Mouse (Mus musculus) macrophage (primary cell): Measurements from ENCODE around the gene Vps50. TPM values are rescaled to one million over a fixed set of nuclear protein-coding genes. Genes with fewer than 3 reads are reported as not detected.
"Not testable (repeated sequence)": the region's sequence is repeated elsewhere in the genome, so short reads cannot be mapped to it uniquely, and the experiment has no call there.

Source experiments
- H3K27ac ChIP-seq: fragments of 350-480 bp; formaldehyde crosslinking; 2 replicates; pipeline ENCODE4 v1.9.0; 2021
- H3K36me3 ChIP-seq: fragments of 350-480 bp; formaldehyde crosslinking; 2 replicates; pipeline ENCODE4 v1.9.0; 2021; ENCODE audit errors: inconsistent target
- H3K4me3 ChIP-seq: fragments of 350-480 bp; formaldehyde crosslinking; 2 replicates; pipeline ENCODE4 v1.9.0; 2021; ENCODE audit errors: inconsistent target
- H3K79me2 ChIP-seq: fragments of 350-480 bp; formaldehyde crosslinking; 2 replicates; pipeline ENCODE4 v1.9.0; 2021; ENCODE audit errors: inconsistent target
- WGBS: methylation state at CpG from one replicate; pipeline ENCODE4 v1.1.7; 2026; ENCODE audit warnings: inconsistent platforms; ENCODE audit not compliant: missing documents; 5-methylcytosine and 5-hydroxymethylcytosine counted together
- polyA plus RNA-seq: library from polyadenylated mRNA; stranded (reverse); fragments of 250-400 nt; gene quantifications from 3 replicates; pipeline ENCODE4 v1.2.4, GENCODE M21; 2018; ENCODE audit warnings: inconsistent platforms

Gene Vps50
- polyA plus RNA-seq, 1 experiment from 2014 or later, result 36.8 TPM

DNA sequence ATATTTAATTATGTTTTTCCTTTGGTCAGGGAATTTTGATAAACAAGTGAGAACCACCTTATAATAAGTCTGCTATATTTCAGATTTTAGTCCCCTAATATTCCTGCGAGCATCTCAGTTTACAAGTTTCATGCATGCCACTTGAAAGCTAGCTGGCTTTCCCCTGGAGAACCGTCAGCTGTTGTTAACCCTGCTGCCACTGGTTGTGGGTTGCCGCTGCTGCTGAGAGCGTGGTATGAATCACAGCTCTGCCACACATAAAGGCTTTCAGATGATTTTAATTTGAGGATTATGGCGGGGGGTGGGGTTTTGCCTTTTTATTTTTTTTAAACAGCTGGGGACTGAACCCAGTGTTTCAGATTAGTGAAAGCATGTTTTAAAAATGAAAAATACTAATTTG is 7.1 kb downstream of the Vps50 start:
- Histone ChIP-seq H3K27ac (no peak overlapping the region), H3K4me3 (no peak overlapping the region), H3K36me3 (peaks cover 18% of the 10 kb centered on the region), H3K79me2 (peaks cover 99% of the 10 kb centered on the region)
- 91% methylated on average over 4 of the region's 5 CpGs for WGBS

DNA sequence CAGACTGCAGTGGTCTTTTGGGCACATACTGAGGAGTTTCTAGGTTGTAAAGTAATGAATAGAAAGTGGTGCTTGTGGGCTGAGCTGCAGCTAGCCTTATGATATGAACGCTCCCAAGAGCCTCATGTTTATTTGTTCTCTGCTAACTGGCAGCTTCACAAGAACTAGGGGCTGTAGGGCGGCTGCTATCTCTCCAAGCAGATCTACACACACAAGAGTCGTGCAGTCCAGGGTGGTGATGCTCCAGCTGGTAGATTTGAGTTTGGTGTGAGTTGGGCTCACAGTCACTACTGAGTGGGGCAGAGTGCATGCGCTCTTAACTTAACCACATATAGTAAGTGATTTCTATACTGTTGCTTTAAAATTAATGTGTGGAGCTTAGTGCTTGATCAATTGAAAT is 8.9 kb downstream of the Vps50 start:
- H3K79me2 ChIP-seq, result peaks cover 99% of the 10 kb centered on the region
- H3K4me3 ChIP-seq, result no peak overlapping the region
- 97% methylated on average over 4 of the region's 4 CpGs for WGBS
- peaks cover 18% of the 10 kb centered on the region for H3K36me3 ChIP-seq
- no peak overlapping the region for H3K27ac ChIP-seq

DNA sequence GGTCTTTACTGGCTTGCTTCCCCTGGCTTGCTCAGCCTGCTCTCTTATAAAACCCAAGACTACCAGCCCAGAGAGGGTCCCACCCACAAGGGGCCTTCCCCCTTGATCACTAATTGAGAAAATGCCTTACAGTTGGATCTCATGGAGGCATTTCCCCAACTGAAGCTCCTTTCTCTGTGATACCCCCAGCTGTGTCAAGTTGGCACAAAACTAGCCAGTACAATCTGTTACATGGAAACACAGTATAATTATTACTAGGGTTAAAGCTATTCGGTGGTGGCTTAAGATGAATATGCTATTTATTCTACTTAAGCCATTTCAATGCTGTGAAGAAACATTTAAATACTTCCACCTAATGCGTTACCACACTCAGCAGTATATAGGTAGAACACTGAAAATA is 10.0 kb downstream of the Vps50 start:
- H3K79me2 ChIP-seq, result peaks cover 99% of the 10 kb centered on the region
- WGBS, result 96% methylated on average over 2 of the region's 2 CpGs
- peaks cover 18% of the 10 kb centered on the region for H3K36me3 ChIP-seq
- not testable (repeated sequence) for H3K4me3 ChIP-seq, H3K27ac ChIP-seq

DNA sequence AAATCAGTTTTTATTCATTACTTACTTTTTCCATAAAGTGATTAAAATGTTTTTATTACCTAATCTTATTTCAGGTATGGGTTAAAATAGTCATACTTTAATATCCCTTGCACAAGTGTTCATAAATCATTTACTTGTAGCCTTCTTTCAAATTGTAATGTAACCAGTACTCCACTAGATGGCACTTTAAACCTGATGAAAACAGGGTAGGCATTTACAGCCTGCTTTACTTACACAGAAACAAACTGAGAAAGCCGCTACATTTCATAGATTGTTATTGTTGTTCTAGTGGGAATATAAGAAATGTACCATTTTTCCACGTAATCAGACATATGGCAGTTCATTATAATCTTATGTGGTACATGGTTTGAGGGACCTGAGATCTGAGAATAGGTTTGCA is 11.6 kb downstream of the Vps50 start:
- peaks cover 16% of the 10 kb centered on the region for H3K36me3 ChIP-seq
- WGBS, result 33% methylated on average over 2 of the region's 2 CpGs
- H3K4me3 ChIP-seq, result no peak overlapping the region
- H3K79me2 ChIP-seq, result peaks cover 99% of the 10 kb centered on the region
- H3K27ac ChIP-seq, result no peak overlapping the region

DNA sequence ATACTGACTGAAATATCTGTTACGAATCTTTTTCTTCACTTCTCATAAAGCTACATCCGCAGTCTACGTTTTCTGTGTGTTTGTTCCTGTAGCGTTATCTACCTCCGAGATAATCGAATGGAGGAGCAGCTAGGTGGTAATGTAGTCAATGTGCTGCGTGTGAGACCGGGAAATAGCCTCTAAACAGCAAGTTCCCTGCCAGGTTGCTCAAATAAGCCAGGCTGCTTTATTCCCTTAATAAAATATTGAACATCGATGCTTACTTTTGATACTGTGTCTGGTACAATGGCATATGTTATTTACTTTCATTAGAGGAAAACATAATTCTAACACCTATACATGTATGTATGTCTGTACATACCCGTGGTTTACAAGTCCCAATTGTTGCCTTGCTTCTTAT is 12.9 kb downstream of the Vps50 start:
- 90% methylated on average over 10 of the region's 10 CpGs for WGBS
- Histone ChIP-seq H3K4me3 (no peak overlapping the region), H3K36me3 (peaks cover 3% of the 10 kb centered on the region; the same call in 1 of the 2 replicates), H3K27ac (no peak overlapping the region), H3K79me2 (peaks cover 99% of the 10 kb centered on the region)

DNA sequence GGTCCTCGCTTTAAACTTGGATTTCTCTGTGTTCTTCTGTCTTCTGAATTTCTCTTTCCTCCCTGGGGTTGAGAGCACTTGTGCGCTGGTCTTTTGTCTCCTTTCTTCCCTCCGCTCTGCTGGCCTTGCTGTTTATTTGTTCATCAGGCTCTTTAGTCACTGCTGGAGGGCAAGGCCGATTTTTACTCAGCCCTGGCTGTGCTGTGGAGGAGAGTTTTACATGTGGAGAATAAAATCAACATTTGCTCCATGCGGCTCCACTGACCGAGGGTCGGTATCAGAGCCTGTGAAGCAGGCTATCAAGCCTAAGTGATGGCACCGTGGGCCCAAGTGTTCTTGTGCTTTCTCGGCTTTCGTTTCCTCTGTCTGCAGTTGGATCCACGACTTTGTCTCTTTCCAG is 13.4 kb downstream of the Vps50 start:
- H3K4me3 ChIP-seq, result no peak overlapping the region
- H3K36me3 ChIP-seq, result no peaks in the 10 kb centered on the region
- no peak overlapping the region for H3K27ac ChIP-seq
- peaks cover 99% of the 10 kb centered on the region for H3K79me2 ChIP-seq
- WGBS, result 92% methylated on average over 11 of the region's 11 CpGs

DNA sequence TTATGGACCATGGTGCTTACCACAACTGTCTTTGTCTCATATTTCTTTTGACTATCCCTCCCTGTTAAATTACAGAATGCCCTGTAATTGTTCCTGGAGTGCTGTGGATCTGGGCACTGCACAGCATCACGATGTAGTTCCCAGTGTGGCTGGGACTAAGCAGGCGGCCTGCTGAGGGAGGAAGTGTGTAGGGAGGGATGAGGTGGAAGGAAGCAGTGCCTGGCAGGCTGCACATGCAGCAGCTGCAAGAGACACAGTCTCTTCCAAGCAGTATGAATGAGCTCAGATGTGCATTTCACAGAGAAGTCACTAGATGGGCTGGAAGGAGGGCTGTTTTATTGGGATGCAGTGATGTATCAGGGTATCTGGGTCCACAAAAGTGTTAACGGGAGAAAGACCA is 14.4 kb downstream of the Vps50 start:
- Histone ChIP-seq H3K79me2 (peaks cover 94% of the 10 kb centered on the region), H3K4me3 (no peak overlapping the region), H3K36me3 (peaks cover 3% of the 10 kb centered on the region; the same call in 1 of the 2 replicates), H3K27ac (no peak overlapping the region)
- 35% methylated on average over 3 of the region's 3 CpGs for WGBS

DNA sequence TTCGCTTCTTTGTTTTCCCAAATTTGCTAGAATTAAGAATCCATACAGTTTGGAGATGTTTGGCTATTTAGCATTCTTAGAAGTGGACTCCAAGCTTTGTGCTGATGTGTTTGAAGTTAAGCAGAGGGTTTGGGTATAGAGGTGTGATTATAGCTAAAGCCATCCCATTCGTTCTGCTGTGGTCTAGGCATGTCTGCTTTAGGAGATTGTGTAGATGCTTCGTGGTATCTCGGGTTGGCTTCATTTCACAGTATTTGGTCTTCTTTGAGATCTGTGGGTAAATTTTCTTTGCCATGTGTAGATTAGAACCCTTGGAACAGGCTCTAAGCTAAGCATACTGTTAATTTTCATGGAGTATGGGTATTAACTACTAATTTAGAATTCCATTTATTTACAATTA is 30.0 kb downstream of the Vps50 start:
- Histone ChIP-seq H3K4me3 (no peak overlapping the region), H3K27ac (no peak overlapping the region), H3K36me3 (peaks cover 10% of the 10 kb centered on the region), H3K79me2 (no peaks in the 10 kb centered on the region)
- WGBS, result 98% methylated on average over 4 of the region's 4 CpGs

DNA sequence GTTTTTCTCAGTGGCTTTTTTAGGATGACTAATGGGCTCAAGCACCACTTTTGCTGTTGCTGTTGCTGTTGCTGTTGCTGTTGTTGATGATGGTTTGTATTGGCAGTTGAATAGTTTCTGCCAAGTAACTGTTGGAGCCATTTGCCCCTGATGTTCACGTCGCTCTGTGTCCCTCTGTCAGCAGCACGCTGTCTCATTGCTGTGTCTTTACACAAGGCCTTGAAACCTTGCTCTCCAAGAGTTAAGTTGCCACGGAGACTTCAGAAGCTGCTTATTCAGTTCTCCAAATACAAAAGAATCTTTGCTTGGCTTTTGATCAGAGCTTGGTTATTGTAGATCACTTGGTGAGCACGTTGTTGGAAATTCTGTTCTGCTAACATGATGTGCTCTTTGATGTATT is 33.3 kb downstream of the Vps50 start:
- H3K79me2 ChIP-seq, result no peaks in the 10 kb centered on the region
- H3K4me3 ChIP-seq, result no peak overlapping the region
- WGBS, result 94% methylated on average over 5 of the region's 5 CpGs
- H3K27ac ChIP-seq, result no peak overlapping the region
- peaks cover 3% of the 10 kb centered on the region for H3K36me3 ChIP-seq

DNA sequence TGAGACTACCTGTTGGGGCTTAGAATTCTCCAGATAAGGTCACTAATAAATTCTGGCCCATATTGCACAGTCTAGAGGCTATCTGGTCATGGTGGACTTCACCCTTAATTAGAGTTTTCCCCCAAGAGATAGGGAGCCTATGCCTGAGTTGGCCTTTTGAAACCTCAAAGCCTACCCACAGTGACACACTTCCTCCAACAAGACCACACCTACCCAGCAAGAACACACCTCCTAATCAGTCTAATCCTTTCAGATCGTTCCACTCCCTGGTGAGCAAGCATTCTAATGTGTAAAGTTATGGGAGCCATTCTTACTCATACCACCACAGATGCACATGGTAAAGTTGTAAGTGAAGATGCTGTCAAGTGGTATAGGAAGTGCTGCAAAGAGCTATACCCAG is 37.9 kb downstream of the Vps50 start:
- H3K79me2 ChIP-seq, result no peaks in the 10 kb centered on the region
- H3K27ac ChIP-seq, result no peak overlapping the region
- no peak overlapping the region for H3K4me3 ChIP-seq
- WGBS, result 29% methylated on average over 1 of the region's 1 CpGs
- peaks cover 18% of the 10 kb centered on the region for H3K36me3 ChIP-seq

DNA sequence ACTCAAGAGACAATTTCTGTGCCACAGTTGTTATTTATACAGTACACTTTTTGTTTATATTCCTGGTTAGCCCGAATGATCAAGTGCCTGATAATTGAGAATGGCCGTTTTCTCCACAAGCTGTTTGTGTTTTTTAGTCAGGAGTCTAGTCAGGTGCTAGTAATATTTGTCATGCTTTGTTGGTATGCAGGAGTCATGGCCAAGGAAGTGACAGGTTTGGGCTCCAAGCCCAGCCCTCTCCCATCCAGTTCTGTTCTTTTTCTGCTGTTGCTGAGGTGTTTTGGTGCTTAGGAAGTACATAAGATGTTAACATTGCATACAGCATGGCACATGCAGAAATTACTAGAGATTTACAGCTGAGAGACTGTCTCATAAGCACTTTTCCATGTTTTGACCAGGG is 41.3 kb downstream of the Vps50 start:
- WGBS, result 92% methylated on average over 2 of the region's 2 CpGs
- Histone ChIP-seq H3K27ac (no peak overlapping the region), H3K79me2 (no peaks in the 10 kb centered on the region), H3K36me3 (peaks cover 17% of the 10 kb centered on the region), H3K4me3 (no peak overlapping the region)

DNA sequence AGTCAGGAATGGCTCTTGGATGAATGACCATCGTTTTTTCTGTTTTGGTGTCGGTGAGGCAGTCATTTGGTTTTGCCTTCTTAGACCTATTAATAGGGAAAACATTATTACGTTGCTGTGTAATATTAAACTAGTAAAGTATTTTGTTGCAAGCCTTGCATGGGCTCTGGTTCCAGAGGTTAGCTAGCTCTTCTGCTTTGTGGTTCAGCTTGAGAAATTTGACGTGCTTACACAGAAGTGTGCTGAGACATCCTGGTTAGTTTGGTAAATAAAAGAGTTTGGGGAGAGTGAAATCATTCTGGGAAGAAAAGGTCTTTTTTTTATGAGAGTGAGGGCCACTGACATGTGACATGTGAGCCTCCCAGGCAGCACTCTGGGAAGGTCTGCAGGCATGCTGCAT is 45.7 kb downstream of the Vps50 start:
- peaks cover 13% of the 10 kb centered on the region for H3K36me3 ChIP-seq
- no peak overlapping the region for H3K4me3 ChIP-seq
- 92% methylated on average over 4 of the region's 4 CpGs for WGBS
- H3K79me2 ChIP-seq, result no peaks in the 10 kb centered on the region
- H3K27ac ChIP-seq, result no peak overlapping the region

DNA sequence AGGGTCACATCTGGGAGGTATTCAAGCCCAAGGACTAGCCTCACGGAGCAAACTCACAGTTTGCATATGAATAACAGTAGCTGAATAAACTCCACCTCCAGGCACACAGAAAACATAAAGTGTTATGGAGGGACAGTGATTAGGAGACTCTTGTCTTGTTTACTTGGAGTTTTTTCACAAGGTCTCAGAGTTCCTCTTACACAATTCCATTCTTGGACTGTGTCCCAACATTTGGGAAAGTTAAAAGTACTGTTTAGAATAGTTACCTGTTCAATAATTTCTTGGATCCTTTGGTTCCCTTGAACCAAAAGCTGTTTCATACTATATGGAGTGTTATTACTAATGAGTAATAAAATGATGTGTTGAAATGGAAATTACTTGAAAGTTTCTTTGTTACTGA is 46.8 kb downstream of the Vps50 start:
- Histone ChIP-seq H3K79me2 (no peaks in the 10 kb centered on the region), H3K36me3 (peaks cover 13% of the 10 kb centered on the region), H3K4me3 (no peak overlapping the region), H3K27ac (no peak overlapping the region)
- WGBS, result 100% methylated on average over 1 of the region's 1 CpGs

DNA sequence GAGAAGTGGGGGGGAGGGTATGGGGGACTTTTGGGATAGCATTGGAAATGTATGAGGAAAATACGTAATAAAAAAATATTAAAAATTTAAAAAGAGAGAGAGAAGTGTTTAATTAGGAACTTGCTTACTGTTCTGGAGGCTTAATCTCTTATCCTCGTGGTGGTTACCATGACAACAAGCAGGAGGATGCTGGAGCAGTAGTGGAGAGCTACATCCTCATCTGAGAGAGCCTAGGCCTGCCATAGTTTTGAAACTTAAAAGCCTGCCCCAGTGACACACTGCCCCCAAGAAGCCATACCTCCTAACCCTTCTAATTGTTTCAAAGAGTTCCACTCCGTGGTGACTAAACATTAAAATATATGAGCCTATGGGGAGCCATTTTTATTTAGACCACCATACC is 50.8 kb downstream of the Vps50 start:
- Histone ChIP-seq H3K36me3 (peaks cover 16% of the 10 kb centered on the region), H3K4me3 (no peak overlapping the region), H3K27ac (no peak overlapping the region), H3K79me2 (no peaks in the 10 kb centered on the region)
- 85% methylated on average over 3 of the region's 3 CpGs for WGBS

DNA sequence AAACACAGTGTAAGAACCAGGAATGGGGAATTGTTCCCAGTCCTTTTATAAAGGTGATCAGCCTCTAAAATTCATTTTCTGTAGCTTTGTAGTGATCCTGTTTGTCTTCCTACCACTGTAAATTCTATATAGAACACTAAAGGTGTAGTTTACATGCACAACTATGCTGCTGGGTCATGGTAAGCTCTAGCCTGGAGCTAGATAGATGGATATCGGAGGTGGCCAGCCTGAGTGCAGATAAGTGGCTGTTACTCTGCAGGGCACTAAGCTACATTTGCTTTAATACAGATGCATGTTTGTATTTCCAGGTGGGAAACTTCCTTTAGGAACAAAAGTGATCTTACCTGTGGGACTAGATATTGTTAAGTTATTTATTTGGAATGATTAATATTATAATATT is 51.8 kb downstream of the Vps50 start:
- H3K4me3 ChIP-seq, result no peak overlapping the region
- WGBS, result 100% methylated on average over 1 of the region's 1 CpGs
- H3K79me2 ChIP-seq, result no peaks in the 10 kb centered on the region
- no peak overlapping the region for H3K27ac ChIP-seq
- peaks cover 18% of the 10 kb centered on the region for H3K36me3 ChIP-seq

DNA sequence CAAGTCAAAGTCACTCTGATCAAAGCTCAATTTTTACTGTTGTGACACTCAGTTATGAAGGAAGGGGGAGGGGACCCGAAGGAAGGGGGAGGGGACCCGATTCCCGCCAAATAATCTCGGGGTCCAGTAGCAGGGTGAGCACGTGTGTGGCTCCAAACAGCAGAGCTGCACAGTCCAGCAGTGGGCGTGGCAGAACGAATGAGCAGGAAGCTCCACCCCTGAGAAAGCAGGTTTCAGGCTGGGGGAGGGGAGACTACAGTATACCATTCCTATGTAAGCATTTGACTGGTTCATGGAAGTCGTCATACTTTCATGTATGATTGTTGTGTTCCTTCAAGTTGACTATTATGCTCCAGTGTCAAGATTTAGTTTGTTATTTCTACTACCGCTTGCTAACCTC is 54.5 kb downstream of the Vps50 start:
- not testable (repeated sequence) for H3K27ac ChIP-seq, H3K79me2 ChIP-seq, H3K4me3 ChIP-seq
- WGBS, result 89% methylated on average over 9 of the region's 9 CpGs
- peaks cover 17% of the 10 kb centered on the region for H3K36me3 ChIP-seq
